Mouse (Mus musculus) thymus, postnatal 10 days (tissue): ENCODE measurements around the gene Polr2g.
A peak's percentile ranks its signal among the peaks of the same experiment; 100 is the strongest.

ENCODE experiments used
- DNase-seq, 2 experiments: peaks; one replicate each; pipeline ENCODE4 v3.0.0; 2021; ENCODE audit warnings: low spot score in 2 of 2

Gene Polr2g

DNA sequence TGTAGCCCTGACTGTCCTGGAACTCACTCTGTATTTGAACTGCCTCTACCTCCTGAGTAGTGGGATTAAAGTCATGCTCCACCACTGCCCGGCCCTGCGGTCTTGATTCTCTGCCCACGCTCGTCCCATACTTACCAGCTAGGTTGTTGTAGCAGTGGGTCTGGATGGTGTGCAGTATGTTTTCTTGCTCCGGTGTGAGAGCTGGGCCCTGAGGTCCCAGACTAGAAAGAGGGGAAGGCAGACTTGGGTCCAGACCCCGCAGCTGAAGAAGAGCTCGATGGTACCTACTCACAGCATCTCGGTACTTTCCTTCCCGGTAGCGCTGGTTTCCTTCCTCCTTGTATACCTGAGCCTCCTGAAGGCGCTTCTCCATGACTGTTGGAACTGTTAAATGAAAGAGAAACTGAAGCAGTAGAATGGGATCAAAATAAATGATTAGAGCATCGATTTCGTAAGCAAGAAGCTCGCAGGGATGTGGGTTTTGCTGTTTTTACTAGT lies 20.0 kb upstream of the Polr2g start:
- DNase-seq = no peak

DNA sequence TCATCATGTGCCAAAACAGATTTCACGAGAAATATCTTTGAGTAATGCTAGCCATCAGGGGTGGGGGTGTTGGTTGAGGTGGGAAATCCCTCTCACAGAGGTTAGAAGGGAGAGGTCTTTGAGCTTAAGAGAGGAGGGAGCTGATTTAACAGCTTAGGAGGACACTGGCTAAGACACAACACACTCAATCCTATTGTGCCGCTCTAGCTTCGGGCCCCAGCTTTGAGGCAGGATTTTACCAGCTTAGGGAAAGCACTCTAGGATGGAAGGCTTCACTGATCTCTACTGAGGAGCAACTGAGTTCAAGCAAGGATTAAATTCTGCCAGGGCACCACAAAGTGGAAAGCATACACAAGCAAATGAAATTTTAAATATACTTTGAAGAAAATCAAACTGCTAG lies 18.6 kb upstream of the Polr2g start:
- DNase-seq = no peak

DNA sequence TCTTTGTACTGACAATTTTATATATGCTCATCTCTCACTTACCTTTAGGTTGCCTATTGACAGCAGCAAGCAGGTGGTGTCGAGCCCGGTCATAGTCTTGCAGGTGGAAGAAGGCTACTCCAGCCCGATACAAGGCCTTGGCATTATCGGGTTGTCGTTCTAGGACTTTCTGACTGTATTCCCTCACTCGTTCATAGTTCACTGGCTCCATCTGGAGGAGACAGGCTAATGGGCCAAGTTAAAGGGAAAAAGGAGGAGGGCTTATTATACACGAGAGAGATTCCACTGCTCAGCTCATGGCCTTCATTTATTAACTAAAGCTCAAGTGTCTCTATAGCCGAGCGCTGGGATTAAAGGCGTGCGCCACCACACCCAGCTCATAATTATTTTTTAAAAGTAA lies 17.4 kb upstream of the Polr2g start:
- DNase-seq = no peak

DNA sequence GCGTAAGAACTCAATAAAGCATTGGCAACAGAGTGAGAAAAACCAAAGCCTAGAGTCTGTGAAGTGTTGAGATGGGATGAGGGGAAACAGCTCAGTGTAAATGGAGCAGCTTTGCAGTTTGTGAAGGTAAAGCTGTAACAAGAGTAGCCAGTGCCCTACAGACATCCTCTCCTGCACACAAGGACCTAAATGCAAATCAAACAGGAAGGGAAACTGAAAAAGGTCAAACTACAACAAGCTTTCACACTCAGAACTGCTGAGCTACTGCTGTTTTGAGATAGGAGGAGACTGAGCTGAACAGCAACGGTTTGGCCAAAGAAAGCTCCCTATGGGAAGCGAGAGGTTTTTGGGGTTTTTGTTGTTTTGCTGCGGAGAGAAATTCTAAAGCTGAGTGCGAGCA lies 8.4 kb upstream of the Polr2g start:
- no peak for DNase-seq

DNA sequence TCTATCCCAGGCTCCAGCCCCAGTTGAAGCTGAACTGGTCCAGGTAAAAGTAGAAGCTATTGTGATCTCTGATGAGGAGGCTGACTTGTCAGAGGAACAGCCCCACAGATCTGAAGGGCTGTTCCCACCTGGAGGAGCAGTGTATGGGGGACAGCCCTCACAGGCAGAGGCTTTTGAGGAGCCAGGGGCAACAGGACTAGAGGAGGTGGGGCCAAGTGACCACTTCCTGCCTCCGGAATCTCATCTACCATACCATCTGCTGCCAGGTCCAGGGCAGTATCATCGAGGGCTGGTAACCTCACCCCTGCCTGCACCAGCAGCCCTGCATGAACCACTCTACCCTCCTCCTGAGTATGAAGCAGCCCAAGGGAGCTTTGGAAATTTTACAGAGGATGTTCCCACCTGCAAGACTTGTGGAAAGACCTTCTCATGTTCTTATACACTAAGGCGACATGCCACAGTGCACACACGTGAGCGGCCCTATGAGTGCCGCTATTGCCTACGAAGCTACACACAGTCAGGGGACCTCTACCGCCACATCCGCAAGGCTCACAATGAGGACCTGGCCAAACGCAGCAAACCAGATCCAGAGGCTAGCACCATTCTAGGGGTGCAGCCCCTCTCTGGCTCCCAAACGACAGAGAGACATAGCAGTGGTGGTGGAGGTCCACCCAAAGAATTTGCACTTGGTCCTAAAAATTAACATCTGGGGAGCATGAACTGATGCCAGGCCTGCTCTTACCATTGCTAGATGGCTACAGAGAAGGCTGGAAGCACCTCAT lies 5.7 kb upstream of the Polr2g start:
- no peak for DNase-seq

DNA sequence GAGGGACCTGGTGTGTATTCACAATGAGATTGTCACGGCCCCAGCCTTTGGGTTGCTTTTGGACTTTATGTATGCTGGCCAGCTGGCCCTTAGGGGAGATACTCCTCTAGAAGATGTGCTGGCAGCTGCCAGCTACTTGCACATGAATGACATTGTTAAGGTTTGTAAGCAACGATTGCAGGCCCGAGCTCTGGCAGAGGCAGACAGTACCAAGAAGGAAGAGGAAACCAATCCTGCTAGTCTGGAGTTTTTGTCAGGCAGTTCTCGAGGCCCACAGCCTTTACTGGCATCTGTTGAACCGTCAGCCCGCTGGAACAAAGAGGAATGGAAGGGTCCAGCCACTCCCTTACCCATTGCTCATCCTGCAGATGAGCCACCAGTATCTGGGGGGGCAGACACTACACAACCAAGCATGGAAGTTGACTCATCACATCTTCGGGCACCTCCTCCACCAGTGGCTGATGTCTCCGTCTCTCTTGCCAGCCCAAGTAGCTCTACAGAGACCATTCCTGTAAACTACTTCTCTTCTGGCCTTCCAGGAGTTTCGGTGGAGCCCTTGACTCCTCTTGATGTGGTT lies 4.9 kb upstream of the Polr2g start:
- no peak for DNase-seq

DNA sequence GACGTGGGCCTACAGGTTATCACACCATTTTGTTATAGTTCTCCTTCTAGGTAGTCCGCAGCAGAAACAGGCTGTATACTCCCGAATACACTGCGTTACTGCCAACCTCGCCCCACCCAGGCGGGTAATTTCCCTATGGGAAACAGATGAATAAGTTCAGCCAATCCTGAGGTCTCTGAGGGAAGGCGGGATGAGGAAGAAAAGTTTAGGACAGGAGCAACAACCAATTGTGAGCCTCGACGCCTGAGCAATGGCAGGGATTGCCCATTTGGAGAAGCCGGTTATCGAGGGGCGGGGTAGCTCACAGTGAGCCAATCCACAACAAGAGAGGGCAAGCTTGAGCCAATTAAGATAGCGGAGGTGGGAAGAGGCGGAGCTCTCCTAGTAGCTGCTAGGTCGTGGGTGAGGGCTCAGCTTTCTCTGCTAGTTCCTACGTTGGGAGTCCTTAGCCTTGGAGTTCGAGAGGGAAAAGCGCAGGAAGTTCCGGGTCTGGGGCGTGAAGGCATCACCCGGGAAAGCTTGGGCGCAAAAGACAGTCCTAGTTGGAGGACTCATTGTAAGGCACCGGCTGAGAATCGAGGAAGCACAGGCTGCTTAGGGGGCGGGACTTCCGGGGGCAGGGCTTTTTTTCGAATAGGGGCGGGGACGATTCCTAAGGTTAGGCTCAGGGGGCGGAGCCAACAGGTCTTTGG lies 3.9 kb upstream of the Polr2g start, which contains the start of gene Zbtb3:
TSS of gene Zbtb3 (plus strand) at position 426 of the 692 bp plus-strand sequence.
- DNase-seq = peak; percentile 85 to 92

DNA sequence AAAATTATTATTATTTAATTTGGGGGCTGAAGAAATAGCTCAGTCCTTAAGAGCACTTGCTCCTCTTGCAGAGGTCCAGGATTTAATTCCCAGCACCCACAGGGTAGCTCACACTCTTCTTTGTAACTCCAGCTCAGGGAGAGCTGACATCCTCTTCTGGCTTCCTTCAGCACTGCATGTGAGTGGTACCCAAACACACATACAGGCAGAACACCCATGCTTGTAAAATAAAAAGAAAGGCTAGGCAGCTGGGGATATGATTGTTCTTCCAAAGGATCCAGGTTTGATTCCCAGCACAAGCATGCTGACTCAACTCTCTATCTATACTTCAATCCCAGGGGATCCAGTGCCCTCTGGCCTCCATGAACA lies 554 bp upstream of the Polr2g start:
- DNase-seq = no peak

DNA sequence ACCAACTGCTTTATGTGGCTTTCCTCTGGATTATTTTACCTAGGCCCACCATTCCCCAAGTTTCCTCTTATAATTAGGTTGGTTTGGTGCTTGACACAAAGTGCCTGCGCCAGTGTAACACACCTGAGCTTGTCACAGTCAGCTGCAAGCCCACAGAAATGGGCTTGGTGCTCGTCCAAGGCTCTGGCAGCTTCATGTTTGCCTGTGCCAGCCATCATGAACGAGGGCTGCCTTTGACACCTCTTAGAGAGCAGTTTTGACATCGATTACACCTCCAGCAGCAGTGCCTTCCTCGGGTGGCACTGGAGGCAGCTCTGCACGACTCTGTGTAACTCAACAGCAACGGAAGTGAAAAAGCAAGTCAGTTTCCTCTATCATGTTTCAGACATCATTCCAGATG lies 8.2 kb downstream of the Polr2g start:
- no peak for DNase-seq

DNA sequence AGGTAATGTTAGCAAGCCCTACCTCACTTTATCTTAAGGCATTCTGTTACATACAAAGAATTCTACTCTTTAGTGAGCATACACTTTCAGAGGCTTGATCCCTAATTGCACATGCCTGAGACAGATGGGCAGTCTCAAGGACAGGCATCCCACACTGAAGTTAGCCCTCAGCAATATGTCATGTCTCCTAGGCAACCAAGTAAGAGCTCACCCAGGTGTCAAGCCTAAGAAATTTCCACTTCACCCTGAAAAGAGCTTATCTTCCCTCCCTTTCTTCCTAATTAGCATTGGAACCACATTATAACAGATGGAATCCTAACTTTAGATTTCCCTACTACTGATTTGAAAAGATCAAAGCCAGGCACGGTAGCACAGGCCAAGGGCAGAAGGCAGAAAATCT lies 9.2 kb downstream of the Polr2g start:
- no peak for DNase-seq

DNA sequence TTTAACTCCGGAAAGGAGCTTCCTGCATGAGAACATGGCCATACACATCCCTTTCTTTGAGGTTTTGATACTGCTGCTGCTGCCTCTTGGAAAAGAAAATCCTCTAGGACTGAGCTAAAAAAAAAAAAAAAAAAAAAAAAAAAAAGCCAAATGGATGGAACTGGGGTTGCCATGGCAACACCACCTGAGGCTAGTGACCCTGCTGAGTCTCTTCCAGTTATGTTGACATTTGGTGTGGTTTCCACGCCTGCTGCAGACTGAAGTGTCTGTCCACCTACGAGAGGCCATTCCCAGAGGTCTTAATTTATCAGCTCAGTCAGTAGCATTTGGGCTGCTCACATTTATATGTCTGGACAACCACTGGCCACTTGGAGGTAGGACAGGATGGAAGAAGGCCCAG lies 9.9 kb downstream of the Polr2g start:
- no peak for DNase-seq

DNA sequence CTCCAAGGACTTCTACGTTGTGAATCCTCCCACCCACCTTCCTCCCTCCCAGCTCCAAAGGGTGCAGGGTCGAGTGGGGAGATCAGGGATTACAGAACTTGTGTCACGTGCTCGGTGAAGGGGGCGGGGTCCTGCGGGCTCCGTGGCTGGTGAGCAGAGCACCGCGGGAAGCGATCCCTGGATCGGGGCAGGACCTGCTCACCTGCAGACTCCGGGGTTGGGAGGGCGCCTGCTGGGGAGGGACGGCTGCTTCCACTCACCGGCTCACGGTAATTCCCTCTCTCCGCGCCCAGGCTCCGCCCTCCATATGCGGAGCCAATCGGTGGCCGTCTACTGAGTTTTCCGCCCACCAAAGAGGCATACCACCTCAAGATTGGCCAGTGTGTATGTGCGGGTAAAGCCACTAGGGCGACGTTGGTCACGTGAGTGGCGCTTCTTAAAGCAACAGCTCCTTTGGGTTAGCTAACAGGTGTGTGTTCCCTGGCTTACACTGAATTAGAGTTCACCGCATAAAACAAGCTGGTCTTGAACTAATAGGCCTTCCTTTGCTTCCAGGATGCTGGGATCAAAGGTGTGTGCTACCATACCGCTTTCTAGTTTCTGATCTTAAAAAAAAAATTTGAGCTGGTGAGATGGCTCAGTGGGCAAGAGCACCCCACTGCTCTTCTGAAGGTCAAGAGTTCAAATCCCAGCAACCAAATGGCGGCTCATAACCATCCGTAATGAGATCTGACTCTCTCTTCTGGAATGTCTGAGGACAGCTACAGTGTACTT lies 12.2 kb downstream of the Polr2g start, which contains the start of gene Taf6l:
TSS of gene Taf6l (minus strand) at position 410 of the 774 bp plus-strand sequence.
- peak; percentile 87 to 92 for DNase-seq

DNA sequence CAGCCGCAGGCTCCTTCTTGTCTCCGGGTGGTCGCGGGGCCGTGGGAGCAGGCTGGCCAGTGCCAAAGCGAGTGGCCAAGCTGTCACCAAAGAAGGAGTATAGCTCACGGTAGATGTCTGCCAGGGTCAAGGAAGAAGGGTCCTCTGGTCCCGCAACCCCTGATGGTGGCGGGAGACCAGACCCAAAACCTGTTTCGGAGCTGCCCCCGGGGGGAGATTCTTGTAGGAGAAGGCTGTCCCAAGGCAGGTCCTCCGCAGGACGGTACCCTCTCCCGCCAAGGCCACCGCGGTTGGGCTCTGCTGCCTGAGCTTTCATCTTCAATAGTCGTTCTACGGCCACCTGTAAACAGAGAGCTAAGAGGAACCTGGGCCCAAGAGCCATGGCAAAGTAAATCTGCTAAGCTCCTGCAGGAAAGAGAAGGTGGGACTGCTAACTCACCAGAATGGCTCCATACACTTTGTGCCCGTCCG lies 23.4 kb downstream of the Polr2g start:
- peak; percentile 28 to 43 for DNase-seq

DNA sequence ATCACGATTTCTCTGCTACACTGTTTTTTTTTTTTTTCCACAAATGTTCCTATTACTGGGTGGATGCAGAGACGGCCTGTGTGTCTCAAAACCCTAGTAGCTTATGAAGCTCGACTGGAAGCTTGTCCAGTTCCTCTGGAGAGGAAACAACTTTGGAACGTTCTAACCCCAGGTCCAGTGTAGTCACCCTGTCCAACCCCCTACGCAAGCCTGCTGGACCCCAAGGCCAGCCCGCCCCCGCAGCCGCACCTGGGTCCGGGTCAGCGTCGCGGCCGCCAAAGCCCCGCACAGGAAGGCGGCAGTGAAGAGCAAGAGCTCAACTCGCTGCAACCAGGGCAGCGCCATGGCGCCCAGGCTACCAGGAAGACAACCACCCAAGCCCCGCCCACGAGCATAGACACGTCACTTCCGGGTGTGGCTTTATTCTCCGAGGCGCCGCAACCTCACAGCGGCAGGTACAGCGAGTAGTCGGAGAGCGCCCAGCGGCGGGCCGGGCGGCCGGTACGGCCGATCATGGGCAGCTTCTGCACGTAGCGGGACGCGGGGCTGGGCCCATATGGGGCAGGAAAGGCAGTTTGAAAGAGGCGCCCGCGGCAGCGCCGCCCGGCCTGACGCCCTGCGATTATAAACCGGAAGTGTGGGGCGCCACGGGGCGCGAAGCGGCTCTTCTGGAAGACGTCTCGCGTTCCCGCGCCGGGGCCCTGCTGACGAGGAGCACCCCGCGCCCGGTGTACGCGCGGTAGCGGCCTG lies 24.1 kb downstream of the Polr2g start, which contains the start of gene Tmem179b:
TSS of gene Tmem179b (minus strand) at position 382 of the 750 bp plus-strand sequence.
- DNase-seq = peak; percentile 94 to 98

DNA sequence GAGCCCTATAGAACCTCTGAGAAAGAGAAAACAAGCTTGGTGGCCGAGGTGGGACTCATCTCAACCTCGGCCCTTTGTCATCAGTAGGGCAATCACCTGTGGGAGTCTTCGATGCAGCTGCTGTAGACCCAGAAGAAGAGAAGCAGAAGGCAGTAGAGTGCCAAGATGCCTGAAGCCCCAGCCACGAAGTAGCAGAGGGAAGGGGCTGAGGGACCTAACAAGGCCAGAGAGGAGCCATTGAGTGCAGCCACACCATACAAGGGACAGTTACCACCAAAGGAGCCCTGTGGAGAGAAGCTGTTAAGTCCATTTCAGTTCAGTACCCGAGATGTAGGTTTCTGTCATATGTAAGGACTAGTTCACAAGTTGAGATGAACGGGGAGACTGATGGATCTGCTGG lies 25.0 kb downstream of the Polr2g start:
- DNase-seq = no peak

DNA sequence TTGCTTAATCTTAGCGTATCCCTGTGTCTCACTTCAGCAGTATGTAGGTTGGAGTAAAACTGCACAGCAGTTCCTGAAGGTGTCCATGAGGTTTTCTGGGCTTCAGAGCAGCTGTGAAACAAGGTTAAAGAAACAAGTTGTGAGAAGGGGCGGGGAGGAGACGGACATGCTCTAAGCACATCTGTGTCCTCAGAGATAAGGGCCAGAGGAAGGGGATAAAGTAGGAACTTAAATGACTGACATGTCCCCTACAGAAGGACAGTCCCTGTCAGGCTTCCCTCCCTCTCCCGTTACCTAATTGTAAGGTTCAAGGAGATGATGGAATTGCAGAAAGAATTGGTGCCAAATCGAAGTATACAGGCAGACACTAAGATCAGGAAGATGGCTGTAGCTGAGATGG lies 25.4 kb downstream of the Polr2g start:
- no peak for DNase-seq

DNA sequence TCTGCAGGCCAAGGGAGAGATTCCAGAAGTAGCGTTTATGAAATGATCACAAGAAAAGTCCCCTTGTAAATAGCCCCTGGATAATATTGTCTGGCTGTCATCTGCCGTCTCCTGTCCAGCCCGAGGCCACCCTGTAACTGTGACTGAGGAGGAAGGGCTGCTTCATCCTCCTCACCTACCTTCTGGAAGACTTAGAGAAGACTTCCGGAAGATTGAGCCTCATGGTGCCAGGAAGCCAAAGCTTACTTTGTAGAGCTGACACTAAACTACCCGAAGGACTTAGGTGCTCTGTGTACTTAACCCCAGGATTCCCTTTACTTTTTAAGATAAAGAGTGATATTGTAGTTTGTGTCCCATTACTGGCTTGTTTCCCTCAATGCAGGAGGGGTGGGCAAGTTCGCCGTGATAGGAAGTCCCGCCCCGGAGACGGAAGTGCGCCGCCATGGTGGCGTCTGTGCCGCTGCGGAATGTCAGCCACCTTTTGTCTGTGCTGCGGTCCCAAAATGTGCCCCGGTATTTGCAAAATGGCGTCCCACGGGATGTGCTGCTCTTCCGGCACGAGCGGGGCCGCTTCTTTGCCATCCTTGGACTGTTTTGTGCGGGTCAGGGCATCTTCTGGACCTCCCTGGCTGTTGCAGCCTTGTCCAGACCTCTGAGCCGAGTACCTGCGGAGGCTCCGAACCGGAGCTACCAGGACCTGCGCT lies 27.7 kb downstream of the Polr2g start, which contains the start of gene Tmem223:
TSS of gene Tmem223 (plus strand) at position 430 of the 704 bp plus-strand sequence.
- peak; percentile 73 to 85 for DNase-seq

DNA sequence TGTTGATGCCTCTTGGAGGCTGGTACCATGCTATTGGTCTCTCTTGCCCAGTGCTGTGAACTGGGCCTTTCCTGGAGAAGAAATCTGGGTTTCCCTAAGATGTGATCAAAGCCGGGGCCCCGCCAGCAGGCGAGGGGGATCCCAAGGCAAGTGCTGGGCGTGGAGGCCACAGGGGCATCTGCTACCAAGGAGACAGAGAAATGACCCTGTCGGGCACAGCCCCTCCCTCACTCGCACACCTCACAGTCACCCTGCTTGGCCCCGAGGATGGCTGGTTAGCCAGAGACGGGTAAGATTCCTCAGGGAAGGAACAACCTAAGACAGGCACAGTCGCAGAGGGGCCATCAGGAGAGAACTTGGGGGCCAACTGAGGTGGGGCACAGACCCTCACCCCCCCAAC lies 32.8 kb downstream of the Polr2g start:
- DNase-seq = no peak

DNA sequence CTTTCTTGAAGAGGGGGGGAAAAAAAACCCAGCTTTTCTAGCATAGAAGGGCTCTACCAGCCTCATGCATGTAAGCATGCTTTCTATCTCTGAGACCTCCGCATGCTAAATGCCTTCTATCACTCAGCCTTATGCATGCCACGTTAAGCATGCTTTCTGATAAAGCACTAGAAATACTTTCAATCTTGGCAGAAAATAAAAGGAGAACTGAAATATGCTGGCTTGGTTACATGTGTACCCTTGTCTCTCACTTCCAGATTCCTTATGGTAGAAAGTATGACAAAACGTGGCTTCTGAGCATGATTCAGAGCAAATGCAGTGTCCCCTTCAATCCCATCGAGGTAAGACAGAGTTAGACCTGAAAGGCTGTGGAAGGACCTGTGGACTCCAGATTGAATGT lies 35.1 kb downstream of the Polr2g start:
- DNase-seq = no peak

DNA sequence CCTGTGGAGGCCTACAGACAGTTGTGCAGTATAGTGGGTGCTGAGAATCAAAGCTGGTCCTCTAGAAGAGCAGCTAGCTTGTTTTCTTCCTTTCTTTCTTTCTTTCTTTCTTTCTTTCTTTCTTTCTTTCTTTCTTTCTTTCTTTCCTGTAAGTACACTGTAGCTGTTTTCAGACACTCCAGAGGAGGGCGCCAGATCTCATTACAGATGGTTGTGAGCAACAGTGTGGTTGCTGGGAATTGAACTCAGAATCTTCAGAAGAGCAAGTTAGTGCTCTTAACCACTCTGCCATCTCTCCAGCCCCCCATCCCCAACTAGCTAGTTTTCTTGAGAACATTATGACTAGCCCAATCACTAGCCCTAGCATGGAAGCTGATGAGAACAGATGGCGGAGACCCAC lies 37.6 kb downstream of the Polr2g start:
- no peak for DNase-seq
